Mouse (Mus musculus) thymus, postnatal 0 days (tissue): ENCODE results near the gene Megf8. TPM values are rescaled to one million over a fixed set of nuclear protein-coding genes. Genes with fewer than 3 reads are reported as not detected.
"Not testable (repeated sequence)": the region's sequence is repeated elsewhere in the genome, so short reads cannot be mapped to it uniquely, and the experiment has no call there.

Source experiments
- DNase-seq: peaks from one replicate; pipeline ENCODE4 v3.0.0-alpha.2; 2015; ENCODE audit warnings: low spot score
- polyA plus RNA-seq: library from polyadenylated mRNA; unstranded; fragments of >200 nt; fragmentation: Nextera tagmentation; extraction: Ambion mirVana; gene quantifications from 2 replicates; pipeline ENCODE4 v1.2.1, GENCODE M21; 2015

Megf8 gene
- polyA plus RNA-seq, 1 experiment from 2014 or later, result 2.0 TPM

- DNase-seq, result no peak
These were observed 79.7 kb downstream of the Megf8 start for GRCm38 (mm10) chr7:25396621-25397020.

DNA sequence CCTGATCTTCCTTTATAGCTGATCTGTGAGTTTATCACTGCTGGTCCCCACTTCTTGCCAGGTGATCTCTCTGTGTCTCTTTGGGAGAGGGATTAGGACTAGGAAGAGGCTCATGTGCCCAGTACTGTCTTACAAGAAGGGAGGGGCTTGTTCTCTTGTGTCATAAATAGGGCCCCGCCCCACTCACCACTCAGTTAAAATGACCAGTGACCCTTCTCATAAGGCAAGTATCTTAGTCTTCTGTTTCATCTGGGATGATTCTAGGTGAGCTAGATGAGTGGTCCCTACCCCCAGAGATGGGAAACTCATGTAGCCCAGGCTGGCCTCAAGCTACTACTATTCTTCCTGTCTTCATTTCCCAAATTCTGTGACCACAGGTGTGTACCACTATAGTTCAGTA lies 81.6 kb downstream of the Megf8 start, which contains the start of gene Lipe:
Gene Lipe (minus strand): TSS at position 101 of the 400 bp plus-strand sequence.
- DNase-seq, result no peak

- DNase-seq, result not testable (repeated sequence)
These were observed 82.1 kb downstream of the Megf8 start for GRCm38 (mm10) chr7:25399028-25399427.

GRCm38 (mm10) chr7:25401551-25401950 lies 84.6 kb downstream of the Megf8 start:
- no peak for DNase-seq

GRCm38 (mm10) chr7:25401986-25402385 lies 85.0 kb downstream of the Megf8 start:
- DNase-seq, result no peak

- peak; percentile 60 for DNase-seq
These were observed 85.7 kb downstream of the Megf8 start for GRCm38 (mm10) chr7:25402671-25403101.

DNA sequence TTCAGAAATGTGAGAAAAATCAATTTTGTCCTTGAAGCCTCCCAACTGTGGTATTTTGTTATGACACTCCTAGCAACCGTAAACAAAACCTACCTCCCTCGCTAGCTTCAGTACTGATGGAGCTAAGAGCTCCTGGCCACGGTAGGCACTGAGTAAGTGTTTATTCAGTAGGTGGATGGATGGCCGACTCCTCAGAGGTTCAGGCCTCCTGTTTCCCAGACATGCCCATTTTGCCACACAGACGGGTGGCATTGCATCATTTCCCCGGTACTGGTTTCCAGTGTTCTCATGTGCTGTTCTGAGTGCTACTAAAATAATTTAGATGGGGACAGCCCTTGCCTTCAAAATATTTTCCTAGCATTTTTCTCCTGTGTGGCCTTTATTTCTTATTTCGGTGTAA lies 89.5 kb downstream of the Megf8 start:
- no peak for DNase-seq

- DNase-seq, result peak; percentile 67
These were observed 92.3 kb downstream of the Megf8 start for GRCm38 (mm10) chr7:25409114-25409760.

GRCm38 (mm10) chr7:25410969-25411615 lies 94.1 kb downstream of the Megf8 start:
- no peak for DNase-seq

DNA sequence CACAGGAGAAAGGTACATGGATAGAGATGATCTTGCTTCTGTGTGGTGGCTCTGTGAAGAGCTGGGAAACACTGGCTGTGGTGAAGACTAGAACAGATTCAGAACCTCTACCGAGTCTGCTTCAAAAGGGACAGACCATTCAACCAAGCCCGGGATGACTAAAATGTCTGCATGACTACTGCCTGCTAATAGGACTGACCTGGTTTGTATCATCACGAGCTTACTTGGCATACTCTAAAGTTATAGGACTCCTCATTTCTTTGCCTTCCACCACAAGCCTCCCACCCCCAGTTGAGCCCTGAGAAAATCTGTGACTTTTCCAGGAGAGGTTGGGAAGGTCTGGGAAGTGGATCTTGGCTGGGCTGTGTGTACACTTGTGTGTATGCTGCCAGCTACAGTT lies 94.9 kb downstream of the Megf8 start:
- no peak for DNase-seq

- no peak for DNase-seq
These were observed 96.0 kb downstream of the Megf8 start, which contains the start of gene Cxcl17 for GRCm38 (mm10) chr7:25412833-25413441. TSS of gene Cxcl17 (minus strand) at chr7:25412886.

Other genes with a start within 250 kb of the Megf8 start
- 0.80 and 1.2 TPM in 2 replicates for gene Grik5, start 244.8 kb upstream of the Megf8 start, polyA plus RNA-seq
- gene Zfp574, start 244.6 kb upstream of the Megf8 start, polyA plus RNA-seq, result 18.1 and 20.8 TPM in 2 replicates
- gene Pou2f2, start 137.4 kb upstream of the Megf8 start, polyA plus RNA-seq, result 1.5 and 1.9 TPM in 2 replicates
- gene Dedd2, start 96.5 kb upstream of the Megf8 start, polyA plus RNA-seq, result 28.4 and 32.8 TPM in 2 replicates
- gene Zfp526, start 95.7 kb upstream of the Megf8 start, polyA plus RNA-seq, result 2.7 and 3.1 TPM in 2 replicates
- 16.7 and 17.5 TPM in 2 replicates for gene Gsk3a, start 79.3 kb upstream of the Megf8 start, polyA plus RNA-seq
- 4.5 and 6.4 TPM in 2 replicates for gene Erf, start 66.4 kb upstream of the Megf8 start, polyA plus RNA-seq
- 28.4 and 37.2 TPM in 2 replicates for gene Cic, start 49.5 kb upstream of the Megf8 start, polyA plus RNA-seq
- gene Pafah1b3, start 19.2 kb upstream of the Megf8 start, polyA plus RNA-seq, result 142 TPM in 2 replicates
- 0.22 and 0.23 TPM in 2 replicates for gene Prr19, start 15.8 kb upstream of the Megf8 start, polyA plus RNA-seq
- gene Tmem145, start 11.1 kb upstream of the Megf8 start, polyA plus RNA-seq, result not detected in 2 replicates
- gene Cnfn, start 52.6 kb downstream of the Megf8 start, polyA plus RNA-seq, result 4.1 and 11.4 TPM in 2 replicates
- 7.5 and 8.4 TPM in 2 replicates for gene Lipe, start 81.5 kb downstream of the Megf8 start, polyA plus RNA-seq
- gene Cxcl17, start 95.7 kb downstream of the Megf8 start, polyA plus RNA-seq, result 1.0 and 2.0 TPM in 2 replicates
- 2.0 and 2.5 TPM in 2 replicates for gene Ceacam1, start 160.4 kb downstream of the Megf8 start, polyA plus RNA-seq
- not detected in 2 replicates for gene Ceacam2, start 222.7 kb downstream of the Megf8 start, polyA plus RNA-seq